Mouse (Mus musculus): ENCODE measurements around the gene Gm6169. TPM values are rescaled to one million over a fixed set of nuclear protein-coding genes. Genes with fewer than 3 reads are reported as not detected.
"Not testable (repeated sequence)": the region's sequence is repeated elsewhere in the genome, so short reads cannot be mapped to it uniquely, and the experiment has no call there.

Gene Gm6169
- total and polyA plus RNA-seq, 3 experiments, result 3.9 to 17.6 (median 4.4) TPM

DNA sequence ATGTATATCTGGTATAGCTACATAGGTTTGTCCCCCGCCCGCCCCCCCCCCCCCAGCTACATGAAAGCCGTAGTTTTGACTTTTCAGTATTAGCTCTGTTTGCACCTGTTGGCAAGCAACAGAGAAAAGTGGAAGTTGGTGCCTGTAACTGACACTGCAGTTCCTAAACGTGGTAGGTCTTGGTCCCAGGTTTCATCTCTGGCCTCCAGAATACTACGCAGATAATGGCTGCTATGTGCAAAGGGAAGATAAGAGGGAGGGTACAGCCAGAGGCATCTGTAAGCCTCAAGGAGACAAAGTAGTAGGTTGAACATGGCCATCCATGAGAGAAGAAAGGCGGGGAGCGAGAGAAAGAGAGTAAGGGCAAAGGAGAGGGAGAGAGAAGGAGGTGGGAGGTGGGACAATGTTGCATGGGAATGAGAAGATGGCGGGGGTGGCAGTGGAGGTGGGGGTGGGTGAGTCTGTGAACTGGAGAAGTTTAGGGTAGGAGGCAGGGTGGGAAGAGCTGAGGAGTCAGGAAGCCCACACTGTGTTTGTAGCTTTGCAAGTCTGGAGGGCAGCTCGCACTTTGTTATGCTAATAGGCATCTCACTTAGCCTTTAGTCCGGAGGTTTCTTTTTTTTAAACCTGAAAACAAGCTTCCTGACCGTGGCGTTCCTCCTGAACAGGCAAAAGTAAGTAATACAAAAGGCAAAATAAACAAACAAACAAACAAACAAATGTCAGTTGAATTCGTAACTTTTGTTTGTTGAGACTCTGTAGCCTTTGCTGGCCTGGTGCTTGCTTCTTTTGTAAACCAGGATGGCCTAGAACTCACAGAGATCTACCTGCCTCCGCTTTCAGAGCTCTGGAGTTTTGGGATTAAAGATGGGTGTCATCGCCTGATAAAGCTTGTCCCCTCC lies 32.1 kb downstream of the Gm6169 start, which contains the start of gene Fam169a:
Gene Fam169a, plus strand, starts transcription at position 638 of the 902 bp plus-strand sequence.
- H3K9me3 ChIP-seq (replicated peaks; ENCODE audit: low read length), result peaks cover 5% of the 10 kb centered on the region
- in situ Hi-C loops (cut with MboI; ENCODE audit: low pct_ligation_motif_present, low pct_unique_long_range_greater_than_20kb, low sequenced_read_pairs) (no loop called here), dilution Hi-C loops (cut with MboI; ENCODE audit: extremely low pct_ligation_motif_present, extremely low pct_unique_long_range_greater_than_20kb, low sequenced_read_pairs) (no loop called here)
- H3K4me1 ChIP-seq (ENCODE audit: control insufficient read depth in 1 of 2, insufficient read depth in 2 of 2), result peaks cover 0 to 5% of the 10 kb centered on the region in 2 experiments; a peak in 2 of 4 replicates
- H3K4me2 ChIP-seq (ENCODE audit: insufficient read depth, low read depth, poor library complexity, severe bottlenecking), result no peak within 1 kb of the TSS
- no peaks in the 10 kb centered on the region for H3K36me3 ChIP-seq (replicated peaks in 1 of 2; ENCODE audit: control insufficient read depth in 1 of 2, insufficient read depth in 1 of 2, low read length in 1 of 2)
- H3K27ac ChIP-seq (ENCODE audit: insufficient read depth, low read depth), result no peak within 1 kb of the TSS
- no peaks in the 10 kb centered on the region for H3K79me2 ChIP-seq (replicated peaks; ENCODE audit: control insufficient read depth, extremely low read depth, insufficient read depth, poor library complexity, severe bottlenecking)
- no peak within 1 kb of the TSS for H3K9ac ChIP-seq (ENCODE audit: insufficient read depth, low read depth)
- H3K27me3 ChIP-seq (replicated peaks), result no peaks in the 10 kb centered on the region
- no peak within 1 kb of the TSS for H3K4me3 ChIP-seq (replicated peaks in 1 of 3; ENCODE audit: low read depth in 2 of 3, low read length in 2 of 3, poor library complexity in 1 of 3)
- DNase-seq (ENCODE audit: extremely low read depth), result no peak
- TF ChIP-seq CHD2 (IDR thresholded peaks at IDR 0.05; ENCODE audit: low read length), result no peak
- TF ChIP-seq ZMIZ1 (IDR thresholded peaks at IDR 0.05; ENCODE audit: low read depth, low read length), result no peak
- no peak for TF ChIP-seq JUN (IDR thresholded peaks at IDR 0.05; ENCODE audit: insufficient read depth, low read depth, low read length)
- no peak for TF ChIP-seq MEF2A (IDR thresholded peaks at IDR 0.05; ENCODE audit: borderline replicate concordance, low read depth, low read length)
- TF ChIP-seq GABPA (IDR thresholded peaks at IDR 0.05; ENCODE audit: insufficient replicate concordance, low read depth, low read length), result no peak
- TF ChIP-seq USF2 (conservative IDR thresholded peaks at IDR 0.05; ENCODE audit: low read depth, low read length), result no peak
- TF ChIP-seq KAT2A (IDR thresholded peaks at IDR 0.05; ENCODE audit: insufficient replicate concordance, low read length), result no peak
- TF ChIP-seq SMC3 (IDR thresholded peaks at IDR 0.05; ENCODE audit: low read depth, low read length), result no peak
- no peak for TF ChIP-seq ZC3H11A (IDR thresholded peaks at IDR 0.05; ENCODE audit: low read depth, low read length)
- TF ChIP-seq RCOR1 (conservative IDR thresholded peaks at IDR 0.05; ENCODE audit: low read depth, low read length), result no peak
- no peak for TF ChIP-seq IRF4 (IDR thresholded peaks at IDR 0.05; ENCODE audit: low read depth, low read length)

DNA sequence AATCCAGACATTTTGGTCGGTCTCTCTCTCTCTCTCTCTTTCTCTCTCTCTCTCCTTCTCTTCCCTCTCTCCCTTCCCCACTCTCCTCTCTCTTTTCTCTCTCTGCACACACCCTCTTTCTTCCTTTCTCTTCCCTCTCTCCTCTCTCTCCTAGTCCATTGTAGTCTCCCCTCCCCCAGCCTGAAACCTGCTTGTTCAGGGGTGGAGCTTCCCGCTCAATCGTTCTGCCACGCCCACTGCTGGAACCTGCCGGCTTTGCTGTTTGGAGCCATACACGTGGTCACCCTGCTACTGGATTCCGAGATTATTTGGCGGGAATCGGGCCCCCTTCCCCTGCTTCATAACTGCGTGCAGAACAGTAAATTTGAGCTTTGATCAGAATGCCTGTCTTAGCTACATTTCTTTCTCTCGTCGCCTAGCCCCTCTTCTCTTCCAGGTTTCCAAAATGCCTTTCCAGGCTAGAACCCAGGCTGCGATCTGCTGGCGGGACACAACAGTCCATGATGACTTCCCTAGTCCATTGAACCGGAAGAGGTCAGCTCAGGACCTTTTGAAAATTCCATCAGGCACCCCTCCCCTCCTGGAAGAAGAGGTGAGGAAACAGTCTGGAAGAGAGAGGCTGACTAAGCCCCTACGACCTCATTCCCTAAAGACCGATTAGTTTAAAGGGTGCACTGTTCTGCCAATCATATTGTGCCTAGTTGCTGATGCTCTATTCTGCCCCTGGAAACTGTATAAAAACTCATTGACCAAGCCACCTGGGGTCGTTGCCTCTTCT lies 34.0 kb downstream of the Gm6169 start:
- H3K27me3 ChIP-seq (replicated peaks); in situ Hi-C loops (cut with MboI; ENCODE audit: low pct_ligation_motif_present, low pct_unique_long_range_greater_than_20kb, low sequenced_read_pairs); H3K4me2 ChIP-seq (ENCODE audit: insufficient read depth, low read depth, poor library complexity, severe bottlenecking); H3K79me2 ChIP-seq (replicated peaks; ENCODE audit: control insufficient read depth, extremely low read depth, insufficient read depth, poor library complexity, severe bottlenecking); H3K9me3 ChIP-seq (replicated peaks; ENCODE audit: low read length); DNase-seq (ENCODE audit: extremely low read depth); dilution Hi-C loops (cut with MboI; ENCODE audit: extremely low pct_ligation_motif_present, extremely low pct_unique_long_range_greater_than_20kb, low sequenced_read_pairs); H3K36me3 ChIP-seq (replicated peaks in 1 of 2; ENCODE audit: control insufficient read depth in 1 of 2, insufficient read depth in 1 of 2, low read length in 1 of 2); H3K9ac ChIP-seq (ENCODE audit: insufficient read depth, low read depth); H3K4me1 ChIP-seq (ENCODE audit: control insufficient read depth in 1 of 2, insufficient read depth in 2 of 2); H3K4me3 ChIP-seq (replicated peaks in 1 of 3; ENCODE audit: low read depth in 2 of 3, low read length in 2 of 3, poor library complexity in 1 of 3); H3K27ac ChIP-seq (ENCODE audit: insufficient read depth, low read depth): not testable (repeated sequence)

All from CH12.LX (cell line).